Mouse (Mus musculus) heart, postnatal 0 days (tissue): ENCODE results near the gene Hrk.

Source experiments
- CTCF ChIP-seq: IDR thresholded peaks from 2 replicates; pipeline ENCODE4 v1.5.1; 2016; ENCODE audit warnings: antibody characterized with exemption, control low read depth, low read depth
- EP300 ChIP-seq: IDR thresholded peaks from 2 replicates; pipeline ENCODE4 v1.6.1; 2016; ENCODE audit warnings: antibody characterized with exemption, low read depth

GRCm38 (mm10) chr5:118171665-118172064 lies 7.2 kb downstream of the Hrk start:
- no peak for TF ChIP-seq CTCF
- TF ChIP-seq EP300, result no peak
